Mouse (Mus musculus) bone marrow, adult 2 months (tissue): ENCODE data around the gene Ddah1. TPM values are rescaled to one million over a fixed set of nuclear protein-coding genes. Genes with fewer than 3 reads are reported as not detected.

Experiments used
- H3K27ac ChIP-seq: fragments of 200-500 bp; 2 replicates; pipeline ENCODE4 v1.5.1; 2012; ENCODE audit warnings: low read depth, mild to moderate bottlenecking, control low read depth, inconsistent platforms, low read length; ENCODE audit not compliant: control insufficient read depth, poor library complexity, insufficient read depth
- H3K4me1 ChIP-seq: fragments of 200-500 bp; 2 replicates; pipeline ENCODE4 v1.6.1; 2011; ENCODE audit warnings: low read length; ENCODE audit not compliant: control insufficient read depth, insufficient read depth
- H3K4me3 ChIP-seq: fragments of 200-500 bp; replicated peaks from 2 replicates; pipeline ENCODE3; 2011; ENCODE audit warnings: mild to moderate bottlenecking, low read depth, low read length, control low read depth; ENCODE audit not compliant: control insufficient read depth
- CTCF ChIP-seq: fragments of 200-500 bp; IDR thresholded peaks from 2 replicates; pipeline ENCODE4 v1.5.1; 2011; ENCODE audit warnings: low read length, control low read depth; ENCODE audit not compliant: control insufficient read depth, insufficient read depth
- POLR2A ChIP-seq: fragments of 200-500 bp; IDR thresholded peaks from 2 replicates; pipeline ENCODE4 v1.6.1; 2011; ENCODE audit warnings: low read depth, mild to moderate bottlenecking, control low read depth, low read length, borderline replicate concordance; ENCODE audit not compliant: control insufficient read depth
- WGBS: fragments of 180-500 bp; shearing (Covaris S2); methylation state at CpG from one replicate; pipeline ENCODE4 v1.1.7; 2018; 5-methylcytosine and 5-hydroxymethylcytosine counted together
- polyA plus RNA-seq: library from polyadenylated mRNA; stranded (reverse); fragments of >200 nt; gene quantifications from 2 replicates; pipeline ENCODE4 v1.2.4, GENCODE M21; 2011; ENCODE audit warnings: low replicate concordance; ENCODE audit not compliant: missing spikeins, insufficient read depth, insufficient read length

The Ddah1 gene
- polyA plus RNA-seq, 1 experiment, result 2.4 TPM

DNA sequence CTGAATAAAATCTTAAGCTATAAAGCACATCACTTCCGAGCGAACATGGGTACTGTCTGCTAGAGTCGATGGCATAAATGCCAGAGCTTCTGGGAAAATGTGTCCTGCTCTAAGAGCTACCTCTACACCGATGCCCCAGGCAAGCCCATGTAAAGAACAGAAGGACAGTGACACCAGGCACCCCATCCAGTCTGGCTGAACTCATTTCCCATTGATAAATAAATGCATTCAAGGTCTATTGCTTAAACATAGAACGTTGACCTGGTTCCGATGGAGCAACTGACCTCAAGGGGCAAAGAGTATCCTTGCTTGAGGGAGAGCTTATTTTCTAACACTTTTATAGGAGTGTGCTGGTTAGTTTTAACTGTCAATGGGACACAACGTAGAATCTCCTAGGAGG is 30.6 kb downstream of the Ddah1 start:
- Histone ChIP-seq H3K27ac (no peak overlapping the region), H3K4me3 (no peak overlapping the region), H3K4me1 (no peaks in the 10 kb centered on the region)
- TF ChIP-seq CTCF, result no peak
- TF ChIP-seq POLR2A, result no peak
- WGBS, result 83% methylated on average over 7 of the region's 7 CpGs

DNA sequence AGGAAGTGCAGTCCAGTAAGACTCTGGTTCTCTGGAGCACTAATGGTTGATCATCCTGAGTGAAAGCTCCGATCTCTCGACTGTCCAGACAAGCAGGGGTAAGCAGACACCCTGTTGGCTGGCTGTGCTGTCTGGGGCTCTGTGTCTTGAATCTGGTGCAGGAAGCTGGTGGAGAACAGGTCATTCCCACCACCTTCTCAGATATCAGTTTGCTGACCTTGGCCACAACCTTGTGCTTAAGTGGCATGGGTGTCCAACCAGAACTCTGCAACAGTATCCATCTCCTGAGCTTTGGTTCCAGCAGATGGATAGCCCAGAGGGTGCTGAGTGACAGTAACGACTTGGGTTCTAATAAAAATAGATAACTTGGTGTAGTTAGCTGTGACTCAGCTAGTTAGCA is 31.8 kb downstream of the Ddah1 start:
- 71% methylated on average over 3 of the region's 3 CpGs for WGBS
- Histone ChIP-seq H3K4me1 (no peaks in the 10 kb centered on the region), H3K4me3 (no peak overlapping the region), H3K27ac (no peak overlapping the region)
- TF ChIP-seq CTCF (no peak), POLR2A (no peak)

- no peak overlapping the region for H3K27ac ChIP-seq
- H3K4me1 ChIP-seq, result no peaks in the 10 kb centered on the region
- no peak for TF ChIP-seq POLR2A
- no peak for TF ChIP-seq CTCF
- H3K4me3 ChIP-seq, result no peak overlapping the region
- 89% methylated on average over 4 of the region's 4 CpGs for WGBS
Measured at GRCm38 (mm10) chr3:145790709-145791108, 32.2 kb downstream of the Ddah1 start.

- no peaks in the 10 kb centered on the region for H3K4me1 ChIP-seq
- WGBS, result 82% methylated on average over 10 of the region's 10 CpGs
- no peak for TF ChIP-seq CTCF
- TF ChIP-seq POLR2A, result no peak
- no peak overlapping the region for H3K4me3 ChIP-seq
- H3K27ac ChIP-seq, result no peak overlapping the region
Measured at GRCm38 (mm10) chr3:145794355-145794754, 35.9 kb downstream of the Ddah1 start.

DNA sequence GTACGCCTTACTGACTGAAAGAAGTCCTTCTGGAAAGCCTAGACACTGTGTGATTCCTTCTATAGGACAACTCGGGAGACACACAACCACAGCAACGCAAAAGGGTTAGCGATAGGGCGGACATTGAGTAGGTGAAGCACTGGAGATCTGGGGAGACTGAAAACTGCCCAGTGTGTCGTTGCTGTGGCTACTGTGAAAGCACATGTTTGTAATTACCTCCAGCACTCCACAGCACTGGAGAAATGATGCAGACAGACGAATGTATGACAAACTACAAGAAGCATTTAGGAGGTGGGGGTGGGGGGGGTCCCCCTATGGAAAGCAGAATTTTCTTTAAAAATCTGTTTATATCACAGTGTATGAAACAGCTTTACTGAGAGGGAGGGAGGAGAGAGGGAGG is 37.4 kb downstream of the Ddah1 start:
- 73% methylated on average over 7 of the region's 7 CpGs for WGBS
- Histone ChIP-seq H3K4me3 (no peak overlapping the region), H3K4me1 (no peaks in the 10 kb centered on the region), H3K27ac (no peak overlapping the region)
- TF ChIP-seq POLR2A (no peak), CTCF (no peak)

- WGBS, result 82% methylated on average over 10 of the region's 10 CpGs
- TF ChIP-seq POLR2A (no peak), CTCF (no peak)
- Histone ChIP-seq H3K27ac (no peak overlapping the region), H3K4me3 (no peak overlapping the region), H3K4me1 (no peaks in the 10 kb centered on the region)
Measured at GRCm38 (mm10) chr3:145798042-145798441, 39.6 kb downstream of the Ddah1 start.

GRCm38 (mm10) chr3:145798751-145799188 is 40.3 kb downstream of the Ddah1 start:
- no peak overlapping the region for H3K27ac ChIP-seq
- no peaks in the 10 kb centered on the region for H3K4me1 ChIP-seq
- TF ChIP-seq CTCF, result no peak
- TF ChIP-seq POLR2A, result no peak
- no peak overlapping the region for H3K4me3 ChIP-seq
- 44% methylated on average over 6 of the region's 6 CpGs for WGBS

DNA sequence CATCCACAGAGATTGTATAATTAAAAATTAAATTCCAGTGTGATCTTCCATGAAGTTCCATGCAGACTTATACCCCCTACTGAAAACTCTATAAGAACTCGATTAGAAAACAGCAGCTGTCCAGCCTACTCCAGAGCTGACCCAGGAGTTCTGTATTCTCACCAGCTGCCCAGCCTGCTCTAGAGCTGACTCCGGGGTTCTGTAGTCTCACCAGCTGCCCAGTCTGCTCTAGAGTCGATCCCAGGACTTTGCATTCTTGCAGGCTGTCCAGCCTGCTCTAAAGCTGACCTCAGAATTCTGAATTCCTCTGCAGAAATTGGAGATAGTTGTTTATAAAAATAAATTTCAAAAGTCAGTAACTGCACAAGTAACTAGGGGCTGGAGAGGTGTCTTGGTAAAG is 40.9 kb downstream of the Ddah1 start:
- no peak for TF ChIP-seq CTCF
- no peak for TF ChIP-seq POLR2A
- no peak overlapping the region for H3K27ac ChIP-seq
- no peaks in the 10 kb centered on the region for H3K4me1 ChIP-seq
- H3K4me3 ChIP-seq, result no peak overlapping the region
- whole genome bisulfite sequencing, result 57% methylated on average over 3 of the region's 3 CpGs

- no peak for TF ChIP-seq CTCF
- TF ChIP-seq POLR2A, result no peak
- H3K27ac ChIP-seq, result no peak overlapping the region
- no peaks in the 10 kb centered on the region for H3K4me1 ChIP-seq
- WGBS, result 73% methylated on average over 6 of the region's 6 CpGs
- no peak overlapping the region for H3K4me3 ChIP-seq
Measured at GRCm38 (mm10) chr3:145802106-145802505, 43.6 kb downstream of the Ddah1 start.

DNA sequence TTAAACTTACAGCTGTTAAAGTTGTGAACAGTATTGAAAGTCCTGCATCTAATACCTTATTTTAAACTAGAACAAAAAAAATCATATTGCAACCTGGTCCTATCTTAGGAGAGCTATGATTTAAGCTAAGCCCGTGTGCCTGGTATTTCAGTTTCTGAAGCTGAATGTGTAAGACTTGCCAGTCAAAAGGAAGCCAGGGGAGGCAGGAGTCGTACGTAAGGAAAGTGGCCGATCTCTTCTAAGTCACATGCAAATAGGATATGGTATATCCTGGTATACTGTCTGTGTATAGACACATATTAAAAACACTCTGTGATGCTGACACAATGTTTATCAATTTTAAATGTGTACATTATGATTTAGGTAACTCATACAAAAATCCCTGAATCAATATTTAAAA is 47.4 kb downstream of the Ddah1 start:
- TF ChIP-seq POLR2A (no peak), CTCF (no peak)
- no peak overlapping the region for H3K27ac ChIP-seq
- WGBS, result 77% methylated on average over 4 of the region's 4 CpGs
- no peak overlapping the region for H3K4me3 ChIP-seq
- no peaks in the 10 kb centered on the region for H3K4me1 ChIP-seq
